Mouse (Mus musculus) embryonic facial prominence, embryonic 15.5 days (tissue): ENCODE results near the gene Rybp. TPM values are rescaled to one million over a fixed set of nuclear protein-coding genes. Genes with fewer than 3 reads are reported as not detected.

Source experiments
- ATAC-seq: fragments of 200-750 bp; cut with Nextera tagmentation; 2 replicates; pipeline ENCODE4 v1.8.0; 2017; ENCODE audit warnings: low read depth, moderate TSS enrichment; ENCODE audit not compliant: insufficient number of reproducible peaks, low FRiP score, low TSS enrichment
- H3K27ac ChIP-seq: fragments of 300-500 bp; sonication (generic); replicated peaks from 2 replicates; pipeline ENCODE4 v1.5.1; 2015; ENCODE audit warnings: mild to moderate bottlenecking, inconsistent platforms
- H3K27me3 ChIP-seq: fragments of 300-500 bp; sonication (generic); 2 replicates; pipeline ENCODE4 v1.6.1; 2015; ENCODE audit warnings: inconsistent platforms
- H3K36me3 ChIP-seq: fragments of 300-500 bp; sonication (generic); 2 replicates; pipeline ENCODE4 v1.6.1; 2015; ENCODE audit warnings: mild to moderate bottlenecking, inconsistent platforms
- H3K4me1 ChIP-seq: fragments of 300-500 bp; sonication (generic); 2 replicates; pipeline ENCODE4 v1.6.1; 2015; ENCODE audit warnings: inconsistent platforms
- H3K4me2 ChIP-seq: fragments of 300-500 bp; sonication (generic); replicated peaks from 2 replicates; pipeline ENCODE4 v1.6.1; 2015; ENCODE audit warnings: mild to moderate bottlenecking, inconsistent platforms
- H3K4me3 ChIP-seq: fragments of 300-500 bp; sonication (generic); replicated peaks from 2 replicates; pipeline ENCODE4 v1.5.1; 2015; ENCODE audit warnings: mild to moderate bottlenecking, inconsistent platforms
- H3K9ac ChIP-seq: fragments of 300-500 bp; sonication (generic); 2 replicates; pipeline ENCODE4 v1.6.1; 2015; ENCODE audit warnings: inconsistent platforms
- H3K9me3 ChIP-seq: fragments of 300-500 bp; sonication (generic); replicated peaks from 2 replicates; pipeline ENCODE4 v1.6.1; 2016; ENCODE audit warnings: inconsistent platforms
- WGBS: fragments of 180-500 bp; shearing (Covaris S2); methylation state at CpG from one replicate; pipeline ENCODE4 v1.1.7; 2015; 5-methylcytosine and 5-hydroxymethylcytosine counted together
- polyA plus RNA-seq: library from polyadenylated mRNA; unstranded; fragments of >200 nt; fragmentation: Nextera tagmentation; extraction: Ambion mirVana; gene quantifications from 2 replicates; pipeline ENCODE4 v1.2.1, GENCODE M21; 2015

Rybp gene
- polyA plus RNA-seq, 1 experiment from 2014 or later = 20.0 TPM

GRCm38 (mm10) chr6:100188883-100189743, 98.2 kb downstream of the Rybp start:
- no peak overlapping the region for H3K4me3 ChIP-seq
- H3K9me3 ChIP-seq = no peaks in the 10 kb centered on the region
- 0 out of 2 replicates have a peak, but pooled peaks cover 3% of the 10 kb centered on the region for H3K27me3 ChIP-seq
- no peak overlapping the region for H3K27ac ChIP-seq
- H3K36me3 ChIP-seq = no peaks in the 10 kb centered on the region
- no peak overlapping the region for H3K4me2 ChIP-seq
- H3K9ac ChIP-seq = no peak overlapping the region
- peaks cover 20% of the 10 kb centered on the region for H3K4me1 ChIP-seq
- 39% methylated on average over 7 of the region's 7 CpGs for WGBS
- peak; percentile 51 for ATAC-seq

DNA sequence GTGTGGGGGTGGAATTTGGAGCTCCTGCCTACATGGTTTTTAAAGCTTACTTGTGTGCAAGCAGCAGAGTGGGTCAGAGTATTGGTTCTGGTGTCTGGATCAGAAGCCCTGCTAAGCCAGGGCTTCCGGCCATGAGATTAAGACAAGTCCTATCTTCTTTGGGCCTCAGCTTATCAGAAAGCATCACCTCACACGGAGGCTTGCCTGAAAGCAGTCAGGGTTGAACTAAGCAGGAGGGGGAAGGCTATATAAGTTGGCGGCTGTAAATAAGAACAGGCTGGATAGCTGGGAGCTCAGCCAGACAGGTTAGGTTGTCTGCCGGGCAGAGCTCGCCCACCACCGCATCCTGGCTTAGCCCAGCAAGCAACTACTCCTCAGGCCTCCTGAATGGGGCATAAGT, 99.5 kb downstream of the Rybp start:
- ATAC-seq = no peak
- H3K9me3 ChIP-seq = no peaks in the 10 kb centered on the region
- no peak overlapping the region for H3K9ac ChIP-seq
- no peak overlapping the region for H3K4me2 ChIP-seq
- H3K4me3 ChIP-seq = no peak overlapping the region
- H3K27me3 ChIP-seq = 0 out of 2 replicates have a peak, but pooled peaks cover 3% of the 10 kb centered on the region
- no peak overlapping the region for H3K27ac ChIP-seq
- no peaks in the 10 kb centered on the region for H3K36me3 ChIP-seq
- H3K4me1 ChIP-seq = peaks cover 7% of the 10 kb centered on the region
- WGBS = 72% methylated on average over 6 of the region's 6 CpGs

- H3K27me3 ChIP-seq = 0 out of 2 replicates have a peak, but pooled peaks cover 3% of the 10 kb centered on the region
- no peaks in the 10 kb centered on the region for H3K9me3 ChIP-seq
- no peaks in the 10 kb centered on the region; the same call in 1 of the 2 replicates for H3K4me1 ChIP-seq
- no peaks in the 10 kb centered on the region for H3K36me3 ChIP-seq
- no peak overlapping the region for H3K4me2 ChIP-seq
- ATAC-seq = no peak
- H3K4me3 ChIP-seq = no peak overlapping the region
- no peak overlapping the region for H3K27ac ChIP-seq
- no peak overlapping the region for H3K9ac ChIP-seq
- 63% methylated on average over 11 of the region's 11 CpGs for WGBS
These were observed 100.5 kb downstream of the Rybp start for GRCm38 (mm10) chr6:100186789-100187188.

DNA sequence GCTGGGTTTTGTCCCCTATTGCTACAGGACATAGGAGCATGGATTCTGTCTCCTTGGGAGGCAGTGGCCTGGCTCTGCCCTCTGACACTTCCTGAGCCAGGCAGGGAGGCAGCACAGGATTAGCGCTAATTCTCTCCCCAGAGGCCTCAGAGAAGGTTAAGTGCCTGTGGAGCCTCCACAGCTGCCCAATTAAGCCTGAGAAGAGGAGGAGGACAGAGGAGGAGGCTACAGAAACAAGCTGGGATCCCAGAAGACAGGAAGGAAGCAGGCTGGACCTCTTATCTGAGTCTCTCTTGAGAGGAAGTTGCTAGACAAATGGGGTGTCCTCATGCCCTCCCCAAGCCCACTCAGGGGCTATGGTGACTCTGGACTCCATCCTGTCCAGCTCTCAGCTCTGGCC, 101.8 kb downstream of the Rybp start:
- Histone ChIP-seq H3K4me3 (no peak overlapping the region), H3K9ac (no peak overlapping the region), H3K36me3 (no peaks in the 10 kb centered on the region), H3K4me2 (no peak overlapping the region), H3K27me3 (0 out of 2 replicates have a peak, but pooled peaks cover 3% of the 10 kb centered on the region), H3K4me1 (peaks cover 3% of the 10 kb centered on the region; the same call in 1 of the 2 replicates), H3K27ac (no peak overlapping the region), H3K9me3 (no peaks in the 10 kb centered on the region)
- 27% methylated on average over 1 of the region's 1 CpGs for WGBS
- ATAC-seq = no peak

GRCm38 (mm10) chr6:100183344-100183743, 103.9 kb downstream of the Rybp start:
- Histone ChIP-seq H3K36me3 (no peaks in the 10 kb centered on the region), H3K27me3 (no peaks in the 10 kb centered on the region), H3K4me3 (no peak overlapping the region), H3K27ac (no peak overlapping the region), H3K4me2 (no peak overlapping the region), H3K9ac (no peak overlapping the region), H3K4me1 (peaks cover 3% of the 10 kb centered on the region; the same call in 1 of the 2 replicates), H3K9me3 (no peaks in the 10 kb centered on the region)
- ATAC-seq = 0 out of 2 replicates have a peak, but pooled peaks have one; percentile 26
- 66% methylated on average over 3 of the region's 3 CpGs for WGBS

- no peaks in the 10 kb centered on the region for H3K9me3 ChIP-seq
- ATAC-seq = no peak
- H3K4me2 ChIP-seq = no peak overlapping the region
- no peak overlapping the region for H3K4me3 ChIP-seq
- whole genome bisulfite sequencing = 35% methylated on average over 4 of the region's 4 CpGs
- H3K27ac ChIP-seq = no peak overlapping the region
- peaks cover 20% of the 10 kb centered on the region for H3K4me1 ChIP-seq
- H3K9ac ChIP-seq = no peak overlapping the region
- no peaks in the 10 kb centered on the region for H3K27me3 ChIP-seq
- no peaks in the 10 kb centered on the region for H3K36me3 ChIP-seq
These were observed 106.4 kb downstream of the Rybp start for GRCm38 (mm10) chr6:100180883-100181262.

GRCm38 (mm10) chr6:100180213-100180882, 106.9 kb downstream of the Rybp start:
- Histone ChIP-seq H3K4me2 (no peak overlapping the region), H3K4me3 (no peak overlapping the region), H3K27ac (no peak overlapping the region), H3K27me3 (no peaks in the 10 kb centered on the region), H3K36me3 (no peaks in the 10 kb centered on the region), H3K4me1 (peaks cover 20% of the 10 kb centered on the region), H3K9ac (no peak overlapping the region), H3K9me3 (no peaks in the 10 kb centered on the region)
- WGBS = 81% methylated on average over 4 of the region's 4 CpGs
- no peak for ATAC-seq

GRCm38 (mm10) chr6:100178830-100179229, 108.5 kb downstream of the Rybp start:
- H3K27me3 ChIP-seq = no peaks in the 10 kb centered on the region
- no peaks in the 10 kb centered on the region for H3K36me3 ChIP-seq
- H3K4me2 ChIP-seq = no peak overlapping the region
- no peaks in the 10 kb centered on the region for H3K9me3 ChIP-seq
- no peak overlapping the region for H3K9ac ChIP-seq
- no peak for ATAC-seq
- WGBS = 75% methylated on average over 3 of the region's 3 CpGs
- no peak overlapping the region for H3K27ac ChIP-seq
- H3K4me1 ChIP-seq = peaks cover 20% of the 10 kb centered on the region
- no peak overlapping the region for H3K4me3 ChIP-seq
